Mouse (Mus musculus): ENCODE data around the gene Vwa3a.

DNA sequence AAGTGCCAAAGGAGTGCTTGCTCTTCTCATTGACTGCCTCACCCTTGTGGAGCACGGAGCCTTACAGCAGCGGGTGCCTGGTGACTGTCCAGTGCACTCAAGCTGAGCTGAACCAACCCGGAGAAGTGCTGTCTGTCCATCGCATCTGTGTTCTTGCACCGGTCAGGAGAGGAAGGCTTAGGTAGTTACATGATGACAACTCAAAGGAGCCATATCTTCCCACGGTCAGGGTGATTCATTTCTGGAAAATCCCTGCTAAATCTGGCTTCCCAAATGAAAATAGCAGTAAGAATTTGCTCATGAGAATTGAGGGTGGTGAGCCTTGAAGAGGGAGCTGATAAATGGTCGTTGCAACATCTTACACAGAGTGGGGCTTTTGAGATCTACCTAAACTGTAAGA, 12.8 kb downstream of the Vwa3a start:
- TF ChIP-seq CTCF (IDR thresholded peaks at IDR 0.05; ENCODE audit: low read depth) (no peak), EP300 (optimal IDR thresholded peaks at IDR 0.05) (no peak)

Data from stomach, postnatal 0 days (tissue).